Mouse (Mus musculus) heart, adult 2 months (tissue): ENCODE data around the gene Slc2a13.

Source experiments
- CTCF ChIP-seq: fragments of 200-600 bp; IDR thresholded peaks from 2 replicates; pipeline ENCODE4 v1.8.1; 2022; ENCODE audit warnings: antibody characterized with exemption, mild to moderate bottlenecking, moderate library complexity
- EP300 ChIP-seq: fragments of 200-500 bp; IDR thresholded peaks from 2 replicates; pipeline ENCODE4 v1.6.1; 2011; ENCODE audit warnings: low read depth, low read length, control low read depth; ENCODE audit not compliant: insufficient read depth
- POLR2A ChIP-seq: fragments of 200-500 bp; IDR thresholded peaks from 2 replicates; pipeline ENCODE4 v1.6.1; 2011; ENCODE audit warnings: mild to moderate bottlenecking, low read depth, low read length, control low read depth; ENCODE audit not compliant: insufficient read depth

- TF ChIP-seq CTCF (no peak), POLR2A (no peak), EP300 (no peak)
Measured at GRCm38 (mm10) chr15:91445399-91445798, 127.7 kb downstream of the Slc2a13 start.
